Mouse (Mus musculus): ENCODE results near the gene Pdzk1. TPM values are rescaled to one million over a fixed set of nuclear protein-coding genes. Genes with fewer than 3 reads are reported as not detected.

Gene Pdzk1
- polyA plus RNA-seq, 1 experiment, result 0.49 TPM

- 85% methylated on average over 6 of the region's 6 CpGs for WGBS
- Histone ChIP-seq H3K27ac (ENCODE audit: control insufficient read depth, insufficient read depth, low read length) (no peak overlapping the region), H3K36me3 (ENCODE audit: control insufficient read depth, insufficient read depth, low read length) (no peaks in the 10 kb centered on the region), H3K4me3 (ENCODE audit: control insufficient read depth, insufficient read depth, low read length) (no peak overlapping the region), H3K27me3 (ENCODE audit: control insufficient read depth, insufficient read depth, low read length) (no peaks in the 10 kb centered on the region), H3K4me1 (replicated peaks; ENCODE audit: control insufficient read depth, insufficient read depth, low read length) (0 out of 2 replicates have a peak, but pooled peaks cover 6% of the 10 kb centered on the region)
- no peak for DNase-seq
- TF ChIP-seq CTCF (IDR thresholded peaks at IDR 0.05; ENCODE audit: borderline replicate concordance, control insufficient read depth, extremely low read depth, insufficient read depth, low read length, poor library complexity), result no peak
These were observed 8.8 kb upstream of the Pdzk1 start for GRCm38 (mm10) chr3:96820116-96820915.

- DNase-seq, result no peak
- Histone ChIP-seq H3K27me3 (ENCODE audit: control insufficient read depth, insufficient read depth, low read length) (no peaks in the 10 kb centered on the region), H3K27ac (ENCODE audit: control insufficient read depth, insufficient read depth, low read length) (no peak overlapping the region), H3K4me1 (replicated peaks; ENCODE audit: control insufficient read depth, insufficient read depth, low read length) (no peaks in the 10 kb centered on the region), H3K36me3 (ENCODE audit: control insufficient read depth, insufficient read depth, low read length) (no peaks in the 10 kb centered on the region), H3K4me3 (ENCODE audit: control insufficient read depth, insufficient read depth, low read length) (no peak overlapping the region)
- WGBS, result 90% methylated on average over 4 of the region's 4 CpGs
- TF ChIP-seq POLR2A (IDR thresholded peaks at IDR 0.05; ENCODE audit: control insufficient read depth, extremely low read depth, insufficient read depth, low read length, poor library complexity) (no peak), CTCF (IDR thresholded peaks at IDR 0.05; ENCODE audit: borderline replicate concordance, control insufficient read depth, extremely low read depth, insufficient read depth, low read length, poor library complexity) (no peak)
These were observed 7.5 kb upstream of the Pdzk1 start for GRCm38 (mm10) chr3:96821581-96821980.

- no peaks in the 10 kb centered on the region for H3K4me1 ChIP-seq (replicated peaks; ENCODE audit: control insufficient read depth, insufficient read depth, low read length)
- DNase-seq, result no peak
- no peak overlapping the region for H3K27ac ChIP-seq (ENCODE audit: control insufficient read depth, insufficient read depth, low read length)
- H3K4me3 ChIP-seq (ENCODE audit: control insufficient read depth, insufficient read depth, low read length), result no peak overlapping the region
- 78% methylated on average over 3 of the region's 3 CpGs for WGBS
- no peaks in the 10 kb centered on the region for H3K36me3 ChIP-seq (ENCODE audit: control insufficient read depth, insufficient read depth, low read length)
- no peak for TF ChIP-seq POLR2A (IDR thresholded peaks at IDR 0.05; ENCODE audit: control insufficient read depth, extremely low read depth, insufficient read depth, low read length, poor library complexity)
- no peak for TF ChIP-seq CTCF (IDR thresholded peaks at IDR 0.05; ENCODE audit: borderline replicate concordance, control insufficient read depth, extremely low read depth, insufficient read depth, low read length, poor library complexity)
- no peaks in the 10 kb centered on the region for H3K27me3 ChIP-seq (ENCODE audit: control insufficient read depth, insufficient read depth, low read length)
These were observed 5.4 kb upstream of the Pdzk1 start for GRCm38 (mm10) chr3:96823701-96824100.

GRCm38 (mm10) chr3:96824614-96825013, 4.5 kb upstream of the Pdzk1 start:
- Histone ChIP-seq H3K27ac (ENCODE audit: control insufficient read depth, insufficient read depth, low read length) (no peak overlapping the region), H3K4me3 (ENCODE audit: control insufficient read depth, insufficient read depth, low read length) (no peak overlapping the region), H3K36me3 (ENCODE audit: control insufficient read depth, insufficient read depth, low read length) (no peaks in the 10 kb centered on the region), H3K27me3 (ENCODE audit: control insufficient read depth, insufficient read depth, low read length) (no peaks in the 10 kb centered on the region), H3K4me1 (replicated peaks; ENCODE audit: control insufficient read depth, insufficient read depth, low read length) (no peaks in the 10 kb centered on the region)
- 95% methylated on average over 12 of the region's 12 CpGs for WGBS
- TF ChIP-seq CTCF (IDR thresholded peaks at IDR 0.05; ENCODE audit: borderline replicate concordance, control insufficient read depth, extremely low read depth, insufficient read depth, low read length, poor library complexity), result no peak
- no peak for TF ChIP-seq POLR2A (IDR thresholded peaks at IDR 0.05; ENCODE audit: control insufficient read depth, extremely low read depth, insufficient read depth, low read length, poor library complexity)
- no peak for DNase-seq

GRCm38 (mm10) chr3:96825261-96825660, 3.8 kb upstream of the Pdzk1 start:
- H3K4me1 ChIP-seq (replicated peaks; ENCODE audit: control insufficient read depth, insufficient read depth, low read length), result no peaks in the 10 kb centered on the region
- TF ChIP-seq CTCF (IDR thresholded peaks at IDR 0.05; ENCODE audit: borderline replicate concordance, control insufficient read depth, extremely low read depth, insufficient read depth, low read length, poor library complexity), result no peak
- TF ChIP-seq POLR2A (IDR thresholded peaks at IDR 0.05; ENCODE audit: control insufficient read depth, extremely low read depth, insufficient read depth, low read length, poor library complexity), result no peak
- H3K36me3 ChIP-seq (ENCODE audit: control insufficient read depth, insufficient read depth, low read length), result no peaks in the 10 kb centered on the region
- no peak overlapping the region for H3K4me3 ChIP-seq (ENCODE audit: control insufficient read depth, insufficient read depth, low read length)
- no peak overlapping the region for H3K27ac ChIP-seq (ENCODE audit: control insufficient read depth, insufficient read depth, low read length)
- no peak for DNase-seq
- H3K27me3 ChIP-seq (ENCODE audit: control insufficient read depth, insufficient read depth, low read length), result no peaks in the 10 kb centered on the region
- 68% methylated on average over 11 of the region's 11 CpGs for WGBS

GRCm38 (mm10) chr3:96828308-96828864, 698 bp upstream of the Pdzk1 start:
- TF ChIP-seq POLR2A (IDR thresholded peaks at IDR 0.05; ENCODE audit: control insufficient read depth, extremely low read depth, insufficient read depth, low read length, poor library complexity), result no peak
- TF ChIP-seq CTCF (IDR thresholded peaks at IDR 0.05; ENCODE audit: borderline replicate concordance, control insufficient read depth, extremely low read depth, insufficient read depth, low read length, poor library complexity), result no peak
- no peak overlapping the region for H3K27ac ChIP-seq (ENCODE audit: control insufficient read depth, insufficient read depth, low read length)
- no peak overlapping the region for H3K4me3 ChIP-seq (ENCODE audit: control insufficient read depth, insufficient read depth, low read length)
- H3K27me3 ChIP-seq (ENCODE audit: control insufficient read depth, insufficient read depth, low read length), result no peaks in the 10 kb centered on the region
- DNase-seq, result no peak
- 91% methylated on average over 15 of the region's 15 CpGs for WGBS
- no peaks in the 10 kb centered on the region for H3K4me1 ChIP-seq (replicated peaks; ENCODE audit: control insufficient read depth, insufficient read depth, low read length)
- H3K36me3 ChIP-seq (ENCODE audit: control insufficient read depth, insufficient read depth, low read length), result no peaks in the 10 kb centered on the region

Data from thymus, adult 2 months (tissue).